Mouse (Mus musculus) MEL (cell line): Measurements from ENCODE around the gene Gsta4.
"Not testable (repeated sequence)": the region's sequence is repeated elsewhere in the genome, so short reads cannot be mapped to it uniquely, and the experiment has no call there.

Source experiments
- BHLHE40 ChIP-seq: IDR thresholded peaks from 2 replicates; pipeline ENCODE4 v1.6.1; 2012; ENCODE audit warnings: low read depth, mild to moderate bottlenecking, inconsistent platforms, low read length, improper control_type of control experiment, borderline replicate concordance
- CHD1 ChIP-seq: IDR thresholded peaks from 2 replicates; pipeline ENCODE4 v1.6.1; 2012; ENCODE audit warnings: low read depth, mild to moderate bottlenecking, inconsistent platforms, low read length, improper control_type of control experiment
- CTCF ChIP-seq, 3 experiments: IDR thresholded peaks in 2 of 3; conservative IDR thresholded peaks in 1 of 3; 2 replicates each; pipeline ENCODE4 v1.5.1; 2011 to 2012; ENCODE audit warnings: low read length in 3 of 3, low read depth in 2 of 3, mild to moderate bottlenecking in 2 of 3, improper control_type of control experiment in 1 of 3, inconsistent platforms in 1 of 3, mixed read lengths in 1 of 3, moderate library complexity in 1 of 3; ENCODE audit not compliant: control insufficient read depth in 1 of 3, insufficient read depth in 1 of 3, poor library complexity in 1 of 3, severe bottlenecking in 1 of 3
- MEF2A ChIP-seq: IDR thresholded peaks from 2 replicates; pipeline ENCODE4 v1.6.1; 2014; ENCODE audit warnings: low read depth, mild to moderate bottlenecking, inconsistent platforms, low read length, improper control_type of control experiment; ENCODE audit not compliant: poor library complexity, insufficient replicate concordance, severe bottlenecking; ENCODE audit errors: extremely low read depth
- POLR2A ChIP-seq, 2 experiments: IDR thresholded peaks; 2 replicates each; pipeline ENCODE4 v1.6.1; 2011 to 2012; ENCODE audit warnings: low read length in 2 of 2, mild to moderate bottlenecking in 2 of 2, control low read depth in 1 of 2, improper control_type of control experiment in 1 of 2, low read depth in 1 of 2, moderate library complexity in 1 of 2; ENCODE audit not compliant: control insufficient read depth in 1 of 2, insufficient read depth in 1 of 2, poor library complexity in 1 of 2
- POLR2AphosphoS2 ChIP-seq: IDR thresholded peaks from 2 replicates; pipeline ENCODE4 v1.6.1; 2011; ENCODE audit warnings: low read length, improper control_type of control experiment
- ZMIZ1 ChIP-seq: IDR thresholded peaks from 2 replicates; pipeline ENCODE4 v1.6.1; 2012; ENCODE audit warnings: low read depth, mild to moderate bottlenecking, inconsistent platforms, low read length, improper control_type of control experiment, moderate library complexity

- TF ChIP-seq CTCF (IDR thresholded peaks at IDR 0.05 in 2 of 3, conservative IDR thresholded peaks at IDR 0.05 in 1 of 3; ENCODE audit: control insufficient read depth in 1 of 3, insufficient read depth in 1 of 3, low read depth in 2 of 3, low read length in 3 of 3, poor library complexity in 1 of 3, severe bottlenecking in 1 of 3); POLR2A (IDR thresholded peaks at IDR 0.05; ENCODE audit: control insufficient read depth in 1 of 2, insufficient read depth in 1 of 2, low read depth in 1 of 2, low read length in 2 of 2, poor library complexity in 1 of 2); POLR2AphosphoS2; MEF2A; CHD1; ZMIZ1; BHLHE40: not testable (repeated sequence)
Observed at GRCm38 (mm10) chr9:78229658-78230057, 47.1 kb downstream of the Gsta4 start.
